23 mouse cellular contexts compared by ENCODE assay signal in the genomic region with DNA sequence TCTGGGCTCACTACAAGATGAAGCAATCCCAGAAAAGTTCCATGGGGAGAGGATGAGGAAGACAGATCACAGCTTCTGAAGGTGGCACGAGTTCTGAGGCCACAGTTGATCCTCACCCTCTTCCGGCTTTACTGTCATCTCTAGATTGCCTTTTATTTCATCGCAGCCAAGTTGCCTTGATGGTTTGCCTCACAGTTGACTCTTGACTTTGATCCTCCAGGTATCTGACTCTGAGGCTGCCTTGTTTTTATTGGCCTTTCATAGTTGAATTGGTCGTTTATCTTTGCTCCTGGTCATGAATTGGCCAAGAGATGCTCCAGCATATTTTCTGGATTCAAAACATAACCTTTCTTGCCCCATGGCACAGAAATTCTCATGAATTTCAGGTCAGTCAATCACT. TPM values are rescaled to one million over a fixed set of nuclear protein-coding genes. Genes with fewer than 3 reads are reported as not detected.
"Had no signal": no experiment of that assay in that cellular context is flagged by ENCODE, and none has a peak within 500 bp of the region (broad histone marks: within the 10 kb centered on the region; RNA-seq: fewer than 3 reads in every experiment).

No protein-coding gene starts in this region.

- H3K4me2 ChIP-seq: lung, embryonic 15.5 days; midbrain, embryonic 12.5 days; neural tube, embryonic 13.5 days; neural tube, embryonic 15.5 days; stomach, embryonic 15.5 days had no signal

- H3K27me3 ChIP-seq: lung, embryonic 15.5 days; midbrain, embryonic 12.5 days; neural tube, embryonic 13.5 days; neural tube, embryonic 15.5 days; stomach, embryonic 15.5 days had no signal

- H3K36me3 ChIP-seq: lung, embryonic 15.5 days; midbrain, embryonic 12.5 days; neural tube, embryonic 13.5 days; neural tube, embryonic 15.5 days; stomach, embryonic 15.5 days had no signal

- H3K4me3 ChIP-seq: lung, embryonic 15.5 days; megakaryocyte, embryonic 14.5 days; midbrain, embryonic 12.5 days; myocyte; neural tube, embryonic 13.5 days; neural tube, embryonic 15.5 days; stomach, embryonic 15.5 days had no signal

- ATAC-seq: liver, postnatal 0 days; lung, postnatal 0 days; midbrain, embryonic 16.5 days had no signal

- H3K27ac ChIP-seq: lung, embryonic 15.5 days; macrophage; midbrain, embryonic 12.5 days; neural tube, embryonic 13.5 days; neural tube, embryonic 15.5 days; stomach, embryonic 15.5 days had no signal

- H3K9ac ChIP-seq: liver, postnatal 0 days; lung, embryonic 15.5 days; midbrain, embryonic 12.5 days; neural tube, embryonic 13.5 days; neural tube, embryonic 15.5 days; stomach, embryonic 15.5 days had no signal

- H3K9me3 ChIP-seq: lung, embryonic 15.5 days; megakaryocyte, embryonic 14.5 days; midbrain, embryonic 12.5 days; neural tube, embryonic 13.5 days; neural tube, embryonic 15.5 days; stomach, embryonic 15.5 days had no signal

- DNase-seq: liver, postnatal 0 days; lung, adult 2 months; lung, postnatal 14 days; lung, postnatal 36 days; midbrain, embryonic 14.5 days; retina, postnatal 1 day; right cerebral cortex, adult 18-20 months; right cerebral cortex, postnatal 25 days; right cerebral cortex, postnatal 4 days; spleen, adult 18-20 months; thymus, adult 18-20 months; thymus, postnatal 14 days; thymus, postnatal 36 days had no signal

- H3K4me1 ChIP-seq: midbrain, embryonic 12.5 days; neural tube, embryonic 13.5 days; neural tube, embryonic 15.5 days; stomach, embryonic 15.5 days had no signal

RNA-seq across cellular contexts. Expression of a gene that starts 34.3 kb away (rescaled TPM):
- polyA plus RNA-seq: macrophage had no signal
